Mouse (Mus musculus) bone marrow, adult 2 months (tissue): ENCODE measurements at regions not wholly inside any gene's neighbourhood (a gene's known extent, or its start where the extent isn't known, plus 50 kb on each side); places are given as distances from the start of the nearest gene placed in this dataset.

Experiments used
- CTCF ChIP-seq: fragments of 200-500 bp; IDR thresholded peaks from 2 replicates; pipeline ENCODE4 v1.5.1; 2011; ENCODE audit warnings: low read length, control low read depth; ENCODE audit not compliant: control insufficient read depth, insufficient read depth
- POLR2A ChIP-seq: fragments of 200-500 bp; IDR thresholded peaks from 2 replicates; pipeline ENCODE4 v1.6.1; 2011; ENCODE audit warnings: low read depth, mild to moderate bottlenecking, control low read depth, low read length, borderline replicate concordance; ENCODE audit not compliant: control insufficient read depth

- TF ChIP-seq CTCF: no peak
- TF ChIP-seq POLR2A: no peak
Observed at GRCm38 (mm10) chr9:32906233-32906872, 270.3 kb downstream of the Ets1 start.
